Mouse (Mus musculus): ENCODE results near the gene Psme3.

- TF ChIP-seq POLR2A (IDR thresholded peaks at IDR 0.05; ENCODE audit: low read depth, low read length): no peak
- no peak for TF ChIP-seq CTCF (IDR thresholded peaks at IDR 0.05; ENCODE audit: extremely low read depth, insufficient read length, insufficient replicate concordance, low read depth, low read length)
Measured at GRCm38 (mm10) chr11:101280837-101281236, 35.2 kb upstream of the Psme3 start.
